Mouse (Mus musculus): ENCODE data around the gene Uqcc3. TPM values are rescaled to one million over a fixed set of nuclear protein-coding genes. Genes with fewer than 3 reads are reported as not detected.

Uqcc3 gene
- polyA plus RNA-seq, 1 experiment from 2014 or later: 52.9 TPM

GRCm38 (mm10) chr19:8888511-8889385, 8.0 kb upstream of the Uqcc3 start, which contains the start of the genes 1810009A15Rik and Gm49416:
Gene 1810009A15Rik, plus strand, starts transcription at chr19:8888853.
Gene Gm49416, plus strand, starts transcription at chr19:8888926.
- H3K4me3 ChIP-seq (ENCODE audit: low read depth, low read length): peak within 1 kb of the TSS; percentile 50
- no peaks in the 10 kb centered on the region; the same call in 1 of the 2 replicates for H3K36me3 ChIP-seq (ENCODE audit: control insufficient read depth, insufficient read depth, low read length)
- peak within 1 kb of the TSS; percentile 76 for H3K4me2 ChIP-seq (ENCODE audit: low read depth, low read length, severe bottlenecking)
- H3K27me3 ChIP-seq (ENCODE audit: control insufficient read depth, insufficient read depth, low read length): no peaks in the 10 kb centered on the region
- DNase-seq (ENCODE audit: low spot score) (peak; percentile 97), ATAC-seq (replicated peaks; ENCODE audit: low FRiP score) (peak; percentile 96)
- no peaks in the 10 kb centered on the region; the same call in 1 of the 2 replicates for H3K4me1 ChIP-seq (replicated peaks; ENCODE audit: control insufficient read depth, insufficient read depth, low read length)
- peak within 1 kb of the TSS; percentile 79 for H3K9ac ChIP-seq (ENCODE audit: low read length)
- H3K27ac ChIP-seq (ENCODE audit: low read depth, low read length): peak within 1 kb of the TSS; percentile 67
- H3K9me3 ChIP-seq (ENCODE audit: control insufficient read depth, low read length): no peaks in the 10 kb centered on the region
- under 1% methylated on average over 58 of the region's 58 CpGs for WGBS

- H3K4me1 ChIP-seq (replicated peaks; ENCODE audit: control insufficient read depth, insufficient read depth, low read length): no peaks in the 10 kb centered on the region; the same call in 1 of the 2 replicates
- H3K4me2 ChIP-seq (ENCODE audit: low read depth, low read length, severe bottlenecking): peak overlapping the region; percentile 76
- peak overlapping the region; percentile 50 for H3K4me3 ChIP-seq (ENCODE audit: low read depth, low read length)
- H3K9me3 ChIP-seq (ENCODE audit: control insufficient read depth, low read length): no peaks in the 10 kb centered on the region
- 16% methylated on average over 19 of the region's 19 CpGs for WGBS
- no peaks in the 10 kb centered on the region for H3K27me3 ChIP-seq (ENCODE audit: control insufficient read depth, insufficient read depth, low read length)
- DNase-seq (ENCODE audit: low spot score) (no peak), ATAC-seq (replicated peaks; ENCODE audit: low FRiP score) (no peak)
- H3K9ac ChIP-seq (ENCODE audit: low read length): peak overlapping the region; percentile 79
- H3K27ac ChIP-seq (ENCODE audit: low read depth, low read length): peak overlapping the region; percentile 62; the same call in 1 of the 2 replicates
- H3K36me3 ChIP-seq (ENCODE audit: control insufficient read depth, insufficient read depth, low read length): no peaks in the 10 kb centered on the region; the same call in 1 of the 2 replicates
Observed at GRCm38 (mm10) chr19:8887585-8888463, 7.1 kb upstream of the Uqcc3 start.

- 52% methylated on average over 1 of the region's 1 CpGs for WGBS
- no peak overlapping the region for H3K4me3 ChIP-seq (ENCODE audit: low read depth, low read length)
- peak overlapping the region; percentile 62; the same call in 1 of the 2 replicates for H3K27ac ChIP-seq (ENCODE audit: low read depth, low read length)
- H3K36me3 ChIP-seq (ENCODE audit: control insufficient read depth, insufficient read depth, low read length): no peaks in the 10 kb centered on the region; the same call in 1 of the 2 replicates
- no peaks in the 10 kb centered on the region; the same call in 1 of the 2 replicates for H3K4me1 ChIP-seq (replicated peaks; ENCODE audit: control insufficient read depth, insufficient read depth, low read length)
- ATAC-seq (replicated peaks; ENCODE audit: low FRiP score) (no peak), DNase-seq (ENCODE audit: low spot score) (no peak)
- H3K4me2 ChIP-seq (ENCODE audit: low read depth, low read length, severe bottlenecking): peak overlapping the region; percentile 76; the same call in 1 of the 2 replicates
- H3K27me3 ChIP-seq (ENCODE audit: control insufficient read depth, insufficient read depth, low read length): no peaks in the 10 kb centered on the region
- no peaks in the 10 kb centered on the region for H3K9me3 ChIP-seq (ENCODE audit: control insufficient read depth, low read length)
- H3K9ac ChIP-seq (ENCODE audit: low read length): peak overlapping the region; percentile 79; the same call in 1 of the 2 replicates
Observed at GRCm38 (mm10) chr19:8886916-8887584, 6.3 kb upstream of the Uqcc3 start.

- no peak within 1 kb of the TSS for H3K4me2 ChIP-seq (ENCODE audit: low read depth, low read length, severe bottlenecking)
- no peaks in the 10 kb centered on the region for H3K27me3 ChIP-seq (ENCODE audit: control insufficient read depth, insufficient read depth, low read length)
- H3K9me3 ChIP-seq (ENCODE audit: control insufficient read depth, low read length): no peaks in the 10 kb centered on the region
- H3K27ac ChIP-seq (ENCODE audit: low read depth, low read length): no peak within 1 kb of the TSS
- ATAC-seq (replicated peaks; ENCODE audit: low FRiP score) (no peak), DNase-seq (ENCODE audit: low spot score) (no peak)
- no peak within 1 kb of the TSS for H3K4me3 ChIP-seq (ENCODE audit: low read depth, low read length)
- H3K9ac ChIP-seq (ENCODE audit: low read length): no peak within 1 kb of the TSS
- WGBS: 78% methylated on average over 3 of the region's 3 CpGs
- H3K36me3 ChIP-seq (ENCODE audit: control insufficient read depth, insufficient read depth, low read length): no peaks in the 10 kb centered on the region
- H3K4me1 ChIP-seq (replicated peaks; ENCODE audit: control insufficient read depth, insufficient read depth, low read length): no peaks in the 10 kb centered on the region; the same call in 1 of the 2 replicates
Observed at GRCm38 (mm10) chr19:8883616-8884015, 2.9 kb upstream of the Uqcc3 start, which contains the start of the genes Lbhd1 and Gm49403. Gene Lbhd1, plus strand, starts transcription at chr19:8883732. Gene Gm49403, plus strand, starts transcription at chr19:8883930.

GRCm38 (mm10) chr19:8881034-8881392, 290 bp upstream of the Uqcc3 start:
- no peaks in the 10 kb centered on the region for H3K9me3 ChIP-seq (ENCODE audit: control insufficient read depth, low read length)
- ATAC-seq (replicated peaks; ENCODE audit: low FRiP score) (no peak), DNase-seq (ENCODE audit: low spot score) (no peak)
- no peaks in the 10 kb centered on the region; the same call in 1 of the 2 replicates for H3K36me3 ChIP-seq (ENCODE audit: control insufficient read depth, insufficient read depth, low read length)
- 14% methylated on average over 3 of the region's 3 CpGs for WGBS
- H3K27me3 ChIP-seq (ENCODE audit: control insufficient read depth, insufficient read depth, low read length): no peaks in the 10 kb centered on the region
- no peak overlapping the region; the same call in 1 of the 2 replicates for H3K27ac ChIP-seq (ENCODE audit: low read depth, low read length)
- peak overlapping the region; percentile 87 for H3K4me2 ChIP-seq (ENCODE audit: low read depth, low read length, severe bottlenecking)
- peak overlapping the region; percentile 76 for H3K4me3 ChIP-seq (ENCODE audit: low read depth, low read length)
- H3K4me1 ChIP-seq (replicated peaks; ENCODE audit: control insufficient read depth, insufficient read depth, low read length): no peaks in the 10 kb centered on the region
- peak overlapping the region; percentile 91 for H3K9ac ChIP-seq (ENCODE audit: low read length)

- H3K36me3 ChIP-seq (ENCODE audit: control insufficient read depth, insufficient read depth, low read length): peaks cover 4% of the 10 kb centered on the region; the same call in 1 of the 2 replicates
- DNase-seq (ENCODE audit: low spot score): no peak
Observed at GRCm38 (mm10) chr19:8875031-8875430, 5.7 kb downstream of the Uqcc3 start.

GRCm38 (mm10) chr19:8872266-8872840, 8.4 kb downstream of the Uqcc3 start:
- DNase-seq (ENCODE audit: low spot score) (no peak), ATAC-seq (replicated peaks; ENCODE audit: low FRiP score) (no peak)
- peaks cover 7% of the 10 kb centered on the region; the same call in 1 of the 2 replicates for H3K4me1 ChIP-seq (replicated peaks; ENCODE audit: control insufficient read depth, insufficient read depth, low read length)
- no peaks in the 10 kb centered on the region for H3K27me3 ChIP-seq (ENCODE audit: control insufficient read depth, insufficient read depth, low read length)
- peak overlapping the region; percentile 96 for H3K4me3 ChIP-seq (ENCODE audit: low read depth, low read length)
- WGBS: 78% methylated on average over 10 of the region's 10 CpGs
- peak overlapping the region; percentile 96 for H3K9ac ChIP-seq (ENCODE audit: low read length)
- peak overlapping the region; percentile 88 for H3K4me2 ChIP-seq (ENCODE audit: low read depth, low read length, severe bottlenecking)
- peak overlapping the region; percentile 63; the same call in 1 of the 2 replicates for H3K27ac ChIP-seq (ENCODE audit: low read depth, low read length)
- no peaks in the 10 kb centered on the region for H3K9me3 ChIP-seq (ENCODE audit: control insufficient read depth, low read length)
- H3K36me3 ChIP-seq (ENCODE audit: control insufficient read depth, insufficient read depth, low read length): peaks cover 4% of the 10 kb centered on the region; the same call in 1 of the 2 replicates

More at GRCm38 (mm10) chr19:8875031-8875430, 5.7 kb downstream of the Uqcc3 start:
- 93% methylated on average over 7 of the region's 7 CpGs for WGBS
- H3K4me3 ChIP-seq (ENCODE audit: low read depth, low read length): no peak overlapping the region
- peaks cover 7% of the 10 kb centered on the region; the same call in 1 of the 2 replicates for H3K4me1 ChIP-seq (replicated peaks; ENCODE audit: control insufficient read depth, insufficient read depth, low read length)
- ATAC-seq (replicated peaks; ENCODE audit: low FRiP score): no peak
- H3K9ac ChIP-seq (ENCODE audit: low read length): no peak overlapping the region
- H3K27me3 ChIP-seq (ENCODE audit: control insufficient read depth, insufficient read depth, low read length): no peaks in the 10 kb centered on the region
- H3K27ac ChIP-seq (ENCODE audit: low read depth, low read length): no peak overlapping the region
- H3K4me2 ChIP-seq (ENCODE audit: low read depth, low read length, severe bottlenecking): no peak overlapping the region
- H3K9me3 ChIP-seq (ENCODE audit: control insufficient read depth, low read length): no peaks in the 10 kb centered on the region
